Mouse (Mus musculus): Measurements from ENCODE around the gene 3110082I17Rik.

DNA sequence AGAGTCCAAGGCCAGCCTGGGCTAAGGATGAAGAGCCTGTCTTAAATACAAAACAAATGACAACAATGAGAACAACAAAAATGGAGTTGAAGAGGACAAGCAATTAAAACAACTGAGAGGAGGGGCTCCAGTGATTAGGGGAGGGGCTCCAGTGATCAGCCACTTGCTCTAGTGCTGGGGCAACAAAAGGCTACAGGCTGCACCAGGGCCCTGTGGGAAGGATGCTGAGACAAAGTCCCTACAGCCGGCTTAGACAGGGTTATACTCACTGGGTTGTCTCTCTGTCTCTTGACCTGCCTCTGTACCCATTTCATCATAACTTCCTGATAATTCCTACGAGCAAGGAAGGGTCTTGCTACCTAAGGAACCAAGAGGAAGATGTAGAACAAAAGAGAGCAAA, 42.2 kb downstream of the 3110082I17Rik start:
- TF ChIP-seq POLR2A (IDR thresholded peaks at IDR 0.05; ENCODE audit: borderline replicate concordance, low read depth, low read length) (no peak), CTCF (IDR thresholded peaks at IDR 0.05; ENCODE audit: low read depth, low read length) (no peak)
